Mouse (Mus musculus): ENCODE measurements around the gene Acp4.

GRCm38 (mm10) chr7:44287760-44288159, 30.6 kb upstream of the Acp4 start:
- no peak for TF ChIP-seq CTCF (conservative IDR thresholded peaks at IDR 0.05 in 1 of 2, IDR thresholded peaks at IDR 0.05 in 1 of 2; ENCODE audit: low read depth in 2 of 2, low read length in 2 of 2)
- no peak for TF ChIP-seq NELFE (IDR thresholded peaks at IDR 0.05; ENCODE audit: low read depth, low read length)
- no peak for TF ChIP-seq SIN3A (IDR thresholded peaks at IDR 0.05; ENCODE audit: low read length)
- no peak for TF ChIP-seq USF2 (conservative IDR thresholded peaks at IDR 0.05; ENCODE audit: low read depth, low read length)
- TF ChIP-seq EP300 (IDR thresholded peaks at IDR 0.05; ENCODE audit: low read length), result no peak
- TF ChIP-seq POLR2A (IDR thresholded peaks at IDR 0.05; ENCODE audit: low read depth, low read length), result no peak
- no peak for TF ChIP-seq MAX (IDR thresholded peaks at IDR 0.05; ENCODE audit: low read length)
- TF ChIP-seq ZKSCAN1 (IDR thresholded peaks at IDR 0.05; ENCODE audit: borderline replicate concordance, low read depth, low read length), result no peak
